Mouse (Mus musculus): Measurements from ENCODE around the gene Armcx2. TPM values are rescaled to one million over a fixed set of nuclear protein-coding genes. Genes with fewer than 3 reads are reported as not detected.
A peak's percentile ranks its signal among the peaks of the same experiment; 100 is the strongest.

Gene Armcx2
- polyA plus RNA-seq, 1 experiment from 2014 or later, result 92.0 TPM

GRCm38 (mm10) chrX:134756434-134757292 lies 52.4 kb downstream of the Armcx2 start, which contains the start of gene Armcx3:
Gene Armcx3 (plus strand): TSS chrX:134756595.
- ATAC-seq (ENCODE audit: insufficient read depth, low FRiP score, low TSS enrichment) (peak; percentile 93), DNase-seq (ENCODE audit: low spot score) (peak; percentile 54)
- Histone ChIP-seq H3K27me3 (ENCODE audit: control insufficient read depth, insufficient read depth, low read length) (no peaks in the 10 kb centered on the region), H3K4me3 (ENCODE audit: low read depth, low read length) (peak within 1 kb of the TSS; percentile 55), H3K9me3 (ENCODE audit: control insufficient read depth, low read length) (no peaks in the 10 kb centered on the region), H3K4me1 (ENCODE audit: control insufficient read depth, insufficient read depth, low read length) (no peaks in the 10 kb centered on the region), H3K36me3 (ENCODE audit: control insufficient read depth, insufficient read depth, low read length) (no peaks in the 10 kb centered on the region), H3K9ac (ENCODE audit: low read length) (peak within 1 kb of the TSS; percentile 59), H3K27ac (ENCODE audit: low read depth, low read length) (0 out of 2 replicates have a peak within 1 kb of the TSS, but pooled peaks have one; percentile 14), H3K4me2 (ENCODE audit: low read depth) (peak within 1 kb of the TSS; percentile 39)
- WGBS, result 18% methylated on average over 46 of the region's 46 CpGs

Small RNAs within 50 kb of the gene (microRNA-seq; reads per million reads assigned to microRNA genes)
- gene Mir7093, result not detected

Other genes with a start within 250 kb of the Armcx2 start
- 0.88 and 1.9 TPM in 2 replicates for gene Btk, start 225.7 kb downstream of the Armcx2 start, polyA plus RNA-seq (2014; fragmentation: Nextera tagmentation; extraction: Ambion mirVana)
- 300 and 324 TPM in 2 replicates for gene Rpl36a, start 223.6 kb downstream of the Armcx2 start, polyA plus RNA-seq (2014; fragmentation: Nextera tagmentation; extraction: Ambion mirVana)
- 2.6 and 3.5 TPM in 2 replicates for gene Gla, start 208.1 kb downstream of the Armcx2 start, polyA plus RNA-seq (2014; fragmentation: Nextera tagmentation; extraction: Ambion mirVana)
- gene Hnrnph2, start 208.0 kb downstream of the Armcx2 start, polyA plus RNA-seq (2014; fragmentation: Nextera tagmentation; extraction: Ambion mirVana), result 163 and 179 TPM in 2 replicates
- 6.4 and 6.6 TPM in 2 replicates for gene Armcx4, start 122.7 kb downstream of the Armcx2 start, polyA plus RNA-seq (2014; fragmentation: Nextera tagmentation; extraction: Ambion mirVana)
- gene Armcx1, start 91.3 kb downstream of the Armcx2 start, polyA plus RNA-seq (2014; fragmentation: Nextera tagmentation; extraction: Ambion mirVana), result 54.5 and 54.6 TPM in 2 replicates
- 16.8 and 21.2 TPM in 2 replicates for gene Armcx6, start 57.8 kb downstream of the Armcx2 start, polyA plus RNA-seq (2014; fragmentation: Nextera tagmentation; extraction: Ambion mirVana)
- gene Armcx3, start 52.6 kb downstream of the Armcx2 start, polyA plus RNA-seq (2014; fragmentation: Nextera tagmentation; extraction: Ambion mirVana), result 70.5 and 74.5 TPM in 2 replicates
- gene Nxf2, start 155.5 kb upstream of the Armcx2 start, polyA plus RNA-seq (2014; fragmentation: Nextera tagmentation; extraction: Ambion mirVana), result 0.19 and 0.35 TPM in 2 replicates
- 5.5 and 6.0 TPM in 2 replicates for gene Zmat1, start 200.0 kb upstream of the Armcx2 start, polyA plus RNA-seq (2014; fragmentation: Nextera tagmentation; extraction: Ambion mirVana)

All from neural tube, embryonic 11.5 days (tissue).